Mouse (Mus musculus) liver, embryonic 15.5 days (tissue): ENCODE data around the gene Il20. TPM values are rescaled to one million over a fixed set of nuclear protein-coding genes. Genes with fewer than 3 reads are reported as not detected.

Source experiments
- ATAC-seq: fragments of 200-750 bp; cut with Nextera tagmentation; 2 replicates; pipeline ENCODE4 v1.8.0; 2017; ENCODE audit warnings: moderate number of reproducible peaks, mild to moderate bottlenecking, moderate library complexity; ENCODE audit not compliant: insufficient read depth
- H3K27ac ChIP-seq: fragments of 300-500 bp; sonication (generic); replicated peaks from 2 replicates; pipeline ENCODE4 v1.5.1; 2015; ENCODE audit warnings: mild to moderate bottlenecking, inconsistent platforms
- H3K27me3 ChIP-seq: fragments of 300-500 bp; sonication (generic); 2 replicates; pipeline ENCODE4 v1.6.1; 2015; ENCODE audit warnings: mild to moderate bottlenecking, inconsistent platforms
- H3K36me3 ChIP-seq: fragments of 300-500 bp; sonication (generic); replicated peaks from 2 replicates; pipeline ENCODE4 v1.6.1; 2015; ENCODE audit warnings: moderate library complexity, mild to moderate bottlenecking, inconsistent platforms
- H3K4me1 ChIP-seq: fragments of 300-500 bp; sonication (generic); replicated peaks from 2 replicates; pipeline ENCODE4 v1.6.1; 2015; ENCODE audit warnings: inconsistent platforms
- H3K4me2 ChIP-seq: fragments of 300-500 bp; sonication (generic); 2 replicates; pipeline ENCODE4 v1.6.1; 2015; ENCODE audit warnings: moderate library complexity, mild to moderate bottlenecking, inconsistent platforms
- H3K4me3 ChIP-seq: fragments of 300-500 bp; sonication (generic); replicated peaks from 2 replicates; pipeline ENCODE4 v1.5.1; 2015; ENCODE audit warnings: mild to moderate bottlenecking, inconsistent platforms
- H3K9ac ChIP-seq: fragments of 300-500 bp; sonication (generic); 2 replicates; pipeline ENCODE4 v1.6.1; 2015; ENCODE audit warnings: moderate library complexity, mild to moderate bottlenecking, inconsistent platforms
- H3K9me3 ChIP-seq: fragments of 300-500 bp; sonication (generic); replicated peaks from 2 replicates; pipeline ENCODE4 v1.6.1; 2016; ENCODE audit warnings: inconsistent platforms
- WGBS: fragments of 180-500 bp; shearing (Covaris S2); methylation state at CpG from one replicate; pipeline ENCODE4 v1.1.7; 2015; ENCODE audit warnings: mixed read lengths; ENCODE audit not compliant: insufficient replicate concordance; 5-methylcytosine and 5-hydroxymethylcytosine counted together
- polyA plus RNA-seq: library from polyadenylated mRNA; unstranded; fragments of >200 nt; fragmentation: Nextera tagmentation; extraction: Ambion mirVana; gene quantifications from 2 replicates; pipeline ENCODE4 v1.2.1, GENCODE M21; 2015

The Il20 gene
- polyA plus RNA-seq, 1 experiment from 2014 or later: not detected

- H3K9me3 ChIP-seq: no peaks in the 10 kb centered on the region
- H3K4me2 ChIP-seq: no peak overlapping the region
- no peak overlapping the region for H3K27ac ChIP-seq
- H3K4me1 ChIP-seq: no peaks in the 10 kb centered on the region
- no peaks in the 10 kb centered on the region for H3K27me3 ChIP-seq
- WGBS: 58% methylated on average over 9 of the region's 9 CpGs
- no peak for ATAC-seq
- H3K4me3 ChIP-seq: no peak overlapping the region
- no peak overlapping the region for H3K9ac ChIP-seq
- H3K36me3 ChIP-seq: no peaks in the 10 kb centered on the region
Measured at GRCm38 (mm10) chr1:130893329-130894040, 17.8 kb downstream of the Il20 start.

- no peak for ATAC-seq
- no peak overlapping the region for H3K4me2 ChIP-seq
- no peaks in the 10 kb centered on the region for H3K4me1 ChIP-seq
- no peak overlapping the region for H3K9ac ChIP-seq
- H3K9me3 ChIP-seq: no peaks in the 10 kb centered on the region
- WGBS: 31% methylated on average over 1 of the region's 1 CpGs
- H3K27me3 ChIP-seq: no peaks in the 10 kb centered on the region
- H3K4me3 ChIP-seq: no peak overlapping the region
- no peak overlapping the region for H3K27ac ChIP-seq
- H3K36me3 ChIP-seq: no peaks in the 10 kb centered on the region
Measured at GRCm38 (mm10) chr1:130892446-130892845, 18.8 kb downstream of the Il20 start.

- ATAC-seq: no peak
- no peak within 1 kb of the TSS for H3K4me2 ChIP-seq
- no peaks in the 10 kb centered on the region for H3K36me3 ChIP-seq
- no peak within 1 kb of the TSS for H3K4me3 ChIP-seq
- H3K9ac ChIP-seq: no peak within 1 kb of the TSS
- H3K27ac ChIP-seq: no peak within 1 kb of the TSS
- H3K27me3 ChIP-seq: no peaks in the 10 kb centered on the region
- no peaks in the 10 kb centered on the region for H3K9me3 ChIP-seq
- no peaks in the 10 kb centered on the region for H3K4me1 ChIP-seq
Measured at GRCm38 (mm10) chr1:130887354-130887753, 23.9 kb downstream of the Il20 start, which contains the start of gene Il24. Gene Il24, minus strand, starts transcription at chr1:130887454.

DNA sequence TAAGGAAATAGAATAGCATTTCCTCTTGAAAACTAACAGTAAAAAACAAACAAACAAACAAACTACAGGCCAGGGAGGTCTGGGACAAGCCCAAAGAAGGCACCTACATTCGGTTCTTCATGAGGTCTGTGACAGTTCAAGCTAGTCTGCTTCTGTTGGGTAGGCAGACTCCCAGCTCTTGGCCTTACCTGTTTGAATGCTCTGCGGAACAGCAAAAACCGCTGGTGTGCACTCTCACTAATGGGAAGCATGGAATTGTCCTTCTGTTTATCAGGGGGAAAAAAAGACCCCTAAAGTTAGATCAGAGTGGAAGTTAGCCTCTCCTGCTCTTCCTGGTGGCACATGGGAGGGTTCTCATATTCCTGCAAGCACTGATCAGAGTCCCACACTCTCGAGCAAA, 28.1 kb downstream of the Il20 start:
- Histone ChIP-seq H3K9me3 (no peaks in the 10 kb centered on the region), H3K36me3 (no peaks in the 10 kb centered on the region), H3K4me2 (no peak overlapping the region), H3K4me3 (no peak overlapping the region), H3K27ac (no peak overlapping the region), H3K27me3 (peaks cover 23% of the 10 kb centered on the region), H3K4me1 (0 out of 2 replicates have a peak, but pooled peaks cover 3% of the 10 kb centered on the region), H3K9ac (no peak overlapping the region)
- 63% methylated on average over 4 of the region's 4 CpGs for WGBS
- ATAC-seq: no peak

- Histone ChIP-seq H3K4me1 (peaks cover 3% of the 10 kb centered on the region; the same call in 1 of the 2 replicates), H3K4me2 (no peak overlapping the region)
- 68% methylated on average over 7 of the region's 7 CpGs for WGBS
Measured at GRCm38 (mm10) chr1:130879927-130880326, 31.3 kb downstream of the Il20 start.

GRCm38 (mm10) chr1:130877889-130878614, 33.2 kb downstream of the Il20 start:
- no peak overlapping the region for H3K27ac ChIP-seq
- no peak overlapping the region for H3K9ac ChIP-seq
- 2% methylated on average over 43 of the region's 43 CpGs for WGBS
- peaks cover 35% of the 10 kb centered on the region for H3K27me3 ChIP-seq
- no peak for ATAC-seq
- H3K36me3 ChIP-seq: no peaks in the 10 kb centered on the region
- peaks cover 3% of the 10 kb centered on the region; the same call in 1 of the 2 replicates for H3K4me1 ChIP-seq
- H3K4me3 ChIP-seq: peak overlapping the region; percentile 32
- H3K4me2 ChIP-seq: peak overlapping the region; percentile 58
- H3K9me3 ChIP-seq: no peaks in the 10 kb centered on the region

More at GRCm38 (mm10) chr1:130879927-130880326, 31.3 kb downstream of the Il20 start:
- H3K9me3 ChIP-seq: no peaks in the 10 kb centered on the region
- H3K9ac ChIP-seq: no peak overlapping the region
- no peak overlapping the region for H3K27ac ChIP-seq
- H3K36me3 ChIP-seq: no peaks in the 10 kb centered on the region
- no peak overlapping the region for H3K4me3 ChIP-seq
- no peak for ATAC-seq
- peaks cover 35% of the 10 kb centered on the region for H3K27me3 ChIP-seq

GRCm38 (mm10) chr1:130876931-130877509, 34.2 kb downstream of the Il20 start:
- Histone ChIP-seq H3K9me3 (no peaks in the 10 kb centered on the region), H3K4me3 (no peak overlapping the region), H3K4me1 (peaks cover 3% of the 10 kb centered on the region; the same call in 1 of the 2 replicates), H3K9ac (no peak overlapping the region), H3K36me3 (no peaks in the 10 kb centered on the region), H3K27me3 (peaks cover 35% of the 10 kb centered on the region), H3K27ac (no peak overlapping the region), H3K4me2 (no peak overlapping the region)
- whole genome bisulfite sequencing: 11% methylated on average over 3 of the region's 3 CpGs
- ATAC-seq: no peak

DNA sequence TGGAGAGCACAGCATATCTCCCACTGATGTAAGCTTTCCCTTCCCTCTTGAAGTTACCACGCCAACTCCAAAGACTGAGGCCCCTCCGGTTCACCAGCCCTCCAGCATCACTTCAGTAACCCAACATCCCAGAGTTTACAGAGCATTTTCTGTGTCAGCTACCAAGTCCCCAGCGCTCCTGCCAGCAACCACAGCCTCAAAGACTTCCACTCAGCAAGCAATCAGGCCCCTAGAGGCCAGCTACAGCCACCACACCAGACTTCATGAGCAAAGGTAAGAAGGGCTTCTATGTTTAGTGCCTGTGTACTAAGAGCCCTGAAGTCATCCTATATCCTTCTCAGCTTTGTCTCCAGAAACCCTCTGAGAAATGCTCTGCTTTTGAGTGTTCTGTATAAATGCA, 35.3 kb downstream of the Il20 start:
- Histone ChIP-seq H3K4me3 (no peak overlapping the region), H3K4me1 (peaks cover 3% of the 10 kb centered on the region; the same call in 1 of the 2 replicates), H3K9me3 (no peaks in the 10 kb centered on the region), H3K4me2 (no peak overlapping the region), H3K36me3 (no peaks in the 10 kb centered on the region), H3K27ac (no peak overlapping the region), H3K9ac (no peak overlapping the region), H3K27me3 (peaks cover 35% of the 10 kb centered on the region)
- 43% methylated on average over 3 of the region's 3 CpGs for WGBS
- no peak for ATAC-seq

DNA sequence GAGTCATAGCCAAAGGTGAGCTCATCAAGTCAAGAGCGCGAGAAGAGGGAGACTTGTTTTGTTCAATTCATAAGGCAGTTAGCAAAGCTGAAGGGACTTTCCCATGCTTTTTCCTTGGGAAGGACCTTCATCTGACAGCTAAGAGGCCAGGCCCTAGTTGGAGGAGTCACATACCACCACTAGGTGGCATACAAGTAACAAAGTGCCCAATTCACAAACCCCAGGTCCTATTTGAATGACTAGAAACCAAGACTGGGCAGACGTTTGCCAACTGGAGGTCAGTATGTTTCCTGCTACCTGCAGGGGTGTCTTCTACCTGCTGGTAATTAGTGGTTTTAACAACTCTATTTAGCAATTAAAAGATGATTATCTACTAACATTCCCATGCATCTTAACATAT, 36.1 kb downstream of the Il20 start:
- H3K36me3 ChIP-seq: no peaks in the 10 kb centered on the region
- H3K27me3 ChIP-seq: peaks cover 31% of the 10 kb centered on the region
- H3K4me2 ChIP-seq: no peak overlapping the region
- peaks cover 3% of the 10 kb centered on the region; the same call in 1 of the 2 replicates for H3K4me1 ChIP-seq
- no peak overlapping the region for H3K4me3 ChIP-seq
- no peak overlapping the region for H3K27ac ChIP-seq
- H3K9me3 ChIP-seq: no peaks in the 10 kb centered on the region
- no peak overlapping the region for H3K9ac ChIP-seq
- WGBS: 37% methylated on average over 3 of the region's 3 CpGs
- no peak for ATAC-seq

DNA sequence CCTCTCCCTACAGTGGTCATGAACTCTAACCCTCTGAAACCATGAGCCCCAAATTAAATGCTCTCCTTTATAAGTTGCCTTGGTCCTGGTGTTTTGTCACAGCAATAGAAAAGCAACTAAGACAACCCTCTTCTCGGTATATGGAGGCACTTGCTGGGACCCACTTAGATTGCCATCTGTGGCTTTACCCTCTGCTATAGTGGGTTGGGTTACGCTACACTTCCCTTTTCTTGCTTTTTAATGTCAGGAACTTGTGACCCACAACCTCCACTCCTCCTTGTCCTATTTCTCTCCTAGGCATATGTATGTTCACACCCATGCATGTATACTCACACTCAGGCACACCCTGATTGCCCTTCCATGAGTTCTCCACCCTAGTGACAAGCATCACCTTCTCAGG, 38.3 kb downstream of the Il20 start:
- no peak overlapping the region for H3K9ac ChIP-seq
- no peak for ATAC-seq
- no peak overlapping the region for H3K27ac ChIP-seq
- no peak overlapping the region for H3K4me3 ChIP-seq
- 10% methylated on average over 2 of the region's 2 CpGs for WGBS
- no peaks in the 10 kb centered on the region for H3K9me3 ChIP-seq
- no peak overlapping the region for H3K4me2 ChIP-seq
- H3K36me3 ChIP-seq: no peaks in the 10 kb centered on the region
- peaks cover 10% of the 10 kb centered on the region for H3K27me3 ChIP-seq
- no peaks in the 10 kb centered on the region; the same call in 1 of the 2 replicates for H3K4me1 ChIP-seq

DNA sequence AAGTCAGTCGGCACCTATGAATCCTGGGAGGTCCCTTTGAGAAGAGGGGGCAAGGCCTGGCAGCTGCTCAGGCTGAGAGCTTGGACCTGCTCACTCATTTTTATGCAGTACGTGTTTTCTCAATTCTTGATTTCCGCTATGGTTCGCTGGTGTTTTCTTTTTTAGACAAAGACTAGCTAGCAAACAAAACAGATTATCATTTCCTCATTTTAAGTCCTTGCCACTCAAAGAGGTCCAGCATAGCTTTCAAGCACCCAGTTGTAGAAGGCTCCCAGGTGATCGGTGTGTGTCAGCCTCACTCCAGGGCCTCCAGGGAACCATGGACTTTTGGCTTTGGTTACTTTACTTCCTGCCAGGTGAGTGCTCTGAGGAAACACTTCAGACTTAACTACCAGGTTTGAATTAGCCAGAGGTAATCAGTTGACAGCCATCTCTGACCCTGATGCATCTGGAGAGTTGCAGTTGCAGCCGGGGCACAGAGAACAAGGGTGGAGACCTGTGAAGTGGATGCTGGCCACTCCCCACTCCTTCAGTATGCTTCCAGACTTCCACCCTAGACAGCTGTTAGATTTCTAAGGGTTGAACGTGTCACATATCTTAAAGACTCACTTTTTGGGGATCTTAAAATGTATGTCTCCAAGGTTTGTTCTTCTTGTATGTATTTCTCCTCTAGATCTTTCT, 45.6 kb downstream of the Il20 start, which contains the start of gene Fcmr:
Gene Fcmr (plus strand): TSS at position 129 of the 681 bp plus-strand sequence.
- no peaks in the 10 kb centered on the region for H3K27me3 ChIP-seq
- ATAC-seq: no peak
- no peaks in the 10 kb centered on the region for H3K9me3 ChIP-seq
- H3K27ac ChIP-seq: no peak within 1 kb of the TSS
- no peak within 1 kb of the TSS for H3K9ac ChIP-seq
- H3K4me1 ChIP-seq: no peaks in the 10 kb centered on the region
- 66% methylated on average over 7 of the region's 7 CpGs for WGBS
- H3K4me2 ChIP-seq: no peak within 1 kb of the TSS
- H3K36me3 ChIP-seq: no peaks in the 10 kb centered on the region
- no peak within 1 kb of the TSS for H3K4me3 ChIP-seq
